Mouse (Mus musculus) G1E (cell line): ENCODE data around the gene Nrxn3.

Source experiments
- CTCF ChIP-seq: IDR thresholded peaks from 2 replicates; pipeline ENCODE4 v1.5.1; 2012; ENCODE audit warnings: low read depth, low read length, inconsistent platforms, mixed read lengths
- GATA1 ChIP-seq: IDR thresholded peaks from 2 replicates; pipeline ENCODE4 v1.6.1; 2012; ENCODE audit warnings: borderline replicate concordance, low read length, inconsistent platforms, mixed read lengths
- POLR2AphosphoS5 ChIP-seq: IDR thresholded peaks from 2 replicates; pipeline ENCODE4 v1.6.1; 2012; ENCODE audit warnings: low read depth, low read length, inconsistent platforms; ENCODE audit not compliant: insufficient replicate concordance

DNA sequence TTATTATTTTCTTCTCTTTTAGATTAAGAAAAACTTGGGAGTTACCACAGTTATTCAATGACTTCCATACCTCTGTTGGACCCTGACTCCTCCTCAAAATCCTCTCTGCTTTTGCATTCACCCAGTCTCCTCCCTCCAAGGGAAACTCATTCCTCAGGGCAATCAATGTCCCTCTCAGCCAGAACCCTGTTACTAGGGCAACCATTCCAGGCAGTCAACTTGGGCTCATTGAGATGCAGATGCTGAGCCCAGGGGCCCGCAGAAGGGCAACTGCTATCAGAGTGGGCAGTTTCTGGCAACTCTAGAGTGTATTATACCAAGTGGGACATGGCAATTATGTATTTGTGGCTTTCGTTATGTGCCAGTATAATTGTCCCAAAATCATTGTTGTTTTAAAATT, 188.1 kb downstream of the Nrxn3 start:
- TF ChIP-seq POLR2AphosphoS5 (no peak), GATA1 (no peak), CTCF (no peak)
